Mouse (Mus musculus): Measurements from ENCODE around the gene Mr1. TPM values are rescaled to one million over a fixed set of nuclear protein-coding genes. Genes with fewer than 3 reads are reported as not detected.

Mr1 gene
- total and polyA plus RNA-seq, 3 experiments, result 0.09 to 3.6 (median 2.3) TPM

DNA sequence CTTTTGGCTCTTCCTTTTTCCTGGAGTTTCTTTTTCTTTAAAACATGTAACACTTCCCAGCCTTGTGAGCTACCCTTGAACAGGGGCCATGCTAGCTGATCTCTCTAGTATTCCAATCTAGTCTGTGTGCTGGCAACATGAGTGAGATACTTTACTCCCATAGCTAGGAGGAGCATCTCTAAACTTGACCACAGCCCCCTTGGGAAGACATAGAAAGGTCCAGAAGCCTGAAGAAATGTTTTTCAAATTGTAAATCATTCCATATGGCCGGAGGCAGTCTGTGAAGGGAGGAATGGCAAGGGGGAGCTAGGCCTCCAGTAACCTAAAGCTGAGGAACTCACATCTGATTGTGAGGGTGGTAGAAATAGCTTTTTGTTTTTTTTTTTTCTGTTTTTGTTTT is 55.9 kb downstream of the Mr1 start:
- Histone ChIP-seq H3K27me3 (ENCODE audit: insufficient read depth, low read length) (peaks cover 12% of the 10 kb centered on the region), H3K4me3 (ENCODE audit: low read depth, low read length) (no peak overlapping the region), H3K4me1 (ENCODE audit: insufficient read depth, low read depth, low read length) (peaks cover 51% of the 10 kb centered on the region), H3K9me3 (replicated peaks) (no peaks in the 10 kb centered on the region), H3K36me3 (replicated peaks) (no peaks in the 10 kb centered on the region)
- DNase-seq (ENCODE audit: low spot score) (no peak), ATAC-seq (ENCODE audit: extremely low read depth, insufficient number of reproducible peaks, low FRiP score, poor library complexity, severe bottlenecking) (no peak)
- TF ChIP-seq TAL1 (conservative IDR thresholded peaks at IDR 0.05; ENCODE audit: low read depth, low read length), result no peak
- no peak for TF ChIP-seq POLR2AphosphoS5 (IDR thresholded peaks at IDR 0.05; ENCODE audit: insufficient replicate concordance, low read depth, low read length)
- TF ChIP-seq CTCF (IDR thresholded peaks at IDR 0.05; ENCODE audit: low read depth, low read length), result no peak
- no peak for TF ChIP-seq GATA2 (IDR thresholded peaks at IDR 0.05; ENCODE audit: borderline replicate concordance, low read depth, low read length)
- TF ChIP-seq GATA1 (IDR thresholded peaks at IDR 0.05; ENCODE audit: borderline replicate concordance, low read length), result no peak

- Histone ChIP-seq H3K27me3 (ENCODE audit: insufficient read depth, low read length) (peaks cover 12% of the 10 kb centered on the region), H3K9me3 (replicated peaks) (no peaks in the 10 kb centered on the region), H3K4me1 (ENCODE audit: insufficient read depth, low read depth, low read length) (peaks cover 50% of the 10 kb centered on the region), H3K4me3 (ENCODE audit: low read depth, low read length) (no peak overlapping the region), H3K36me3 (replicated peaks) (no peaks in the 10 kb centered on the region)
- ATAC-seq (ENCODE audit: extremely low read depth, insufficient number of reproducible peaks, low FRiP score, poor library complexity, severe bottlenecking), result no peak
- TF ChIP-seq CTCF (IDR thresholded peaks at IDR 0.05; ENCODE audit: low read depth, low read length) (no peak), GATA1 (IDR thresholded peaks at IDR 0.05; ENCODE audit: borderline replicate concordance, low read length) (no peak), POLR2AphosphoS5 (IDR thresholded peaks at IDR 0.05; ENCODE audit: insufficient replicate concordance, low read depth, low read length) (no peak), GATA2 (IDR thresholded peaks at IDR 0.05; ENCODE audit: borderline replicate concordance, low read depth, low read length) (no peak), TAL1 (conservative IDR thresholded peaks at IDR 0.05; ENCODE audit: low read depth, low read length) (no peak)
- DNase-seq (ENCODE audit: low spot score), result no peak
Observed at GRCm38 (mm10) chr1:155090327-155090726, 56.3 kb downstream of the Mr1 start.

DNA sequence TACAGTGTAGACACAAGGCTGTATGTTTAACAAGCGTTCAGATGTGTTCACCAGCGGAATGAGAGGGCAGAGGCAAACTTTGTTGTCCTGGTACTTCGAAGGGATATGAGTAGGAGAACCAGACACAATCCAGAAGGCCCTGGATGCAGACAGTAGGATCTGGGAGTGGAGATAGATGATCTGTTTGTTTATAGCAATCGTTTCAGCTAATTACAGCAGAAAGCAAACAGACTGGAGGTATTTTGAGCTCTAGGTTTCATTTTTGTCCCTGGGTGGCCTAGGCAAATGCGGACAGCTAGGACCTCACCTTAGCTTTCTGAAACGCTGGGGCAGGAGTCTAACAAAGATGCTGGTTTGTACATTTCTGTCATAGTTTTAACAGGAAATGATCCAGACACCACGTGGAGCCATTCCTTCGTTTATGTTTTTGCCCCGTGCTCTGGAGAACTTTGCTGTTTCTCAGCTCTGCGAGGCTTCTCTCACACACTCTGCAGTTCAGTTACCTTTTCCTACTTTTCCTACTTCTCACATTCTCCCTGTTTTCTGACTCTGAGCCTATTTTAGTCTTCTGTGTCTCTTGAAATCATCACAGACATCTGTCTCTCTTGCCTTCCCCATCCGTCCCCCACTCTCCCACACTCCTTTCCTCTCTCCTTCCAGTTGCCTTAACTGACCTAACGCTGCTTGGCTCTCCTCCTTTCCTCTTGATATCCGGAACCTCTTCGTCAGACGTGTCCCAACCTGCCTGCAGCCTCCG is 57.6 kb downstream of the Mr1 start:
- no peak for ATAC-seq (ENCODE audit: extremely low read depth, insufficient number of reproducible peaks, low FRiP score, poor library complexity, severe bottlenecking)

DNA sequence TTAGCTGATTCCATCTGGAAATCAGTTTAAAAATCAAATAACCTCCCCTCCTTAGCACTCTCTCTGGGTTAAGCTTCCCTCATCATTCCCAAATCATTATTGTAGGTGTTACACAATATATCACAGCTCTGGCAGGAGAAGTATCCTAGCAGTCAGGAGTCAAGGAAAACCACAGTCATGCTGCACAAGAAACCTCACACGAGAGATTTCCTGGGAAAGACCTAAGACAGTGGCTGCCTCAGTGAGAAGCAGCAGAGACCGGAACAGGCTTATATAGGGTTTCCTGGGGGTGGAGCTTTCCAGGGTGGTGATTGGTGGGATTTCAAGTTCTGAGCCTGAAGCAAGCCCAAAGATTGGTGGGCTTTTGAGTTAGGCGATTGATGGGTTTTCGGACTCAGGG is 58.6 kb downstream of the Mr1 start:
- no peaks in the 10 kb centered on the region for H3K36me3 ChIP-seq (replicated peaks)
- peaks cover 68% of the 10 kb centered on the region for H3K4me1 ChIP-seq (ENCODE audit: insufficient read depth, low read depth, low read length)
- TF ChIP-seq TAL1 (conservative IDR thresholded peaks at IDR 0.05; ENCODE audit: low read depth, low read length) (no peak), GATA2 (IDR thresholded peaks at IDR 0.05; ENCODE audit: borderline replicate concordance, low read depth, low read length) (no peak), POLR2AphosphoS5 (IDR thresholded peaks at IDR 0.05; ENCODE audit: insufficient replicate concordance, low read depth, low read length) (no peak), GATA1 (IDR thresholded peaks at IDR 0.05; ENCODE audit: borderline replicate concordance, low read length) (no peak), CTCF (IDR thresholded peaks at IDR 0.05; ENCODE audit: low read depth, low read length) (no peak)
- H3K27me3 ChIP-seq (ENCODE audit: insufficient read depth, low read length), result peaks cover 14% of the 10 kb centered on the region
- H3K9me3 ChIP-seq (replicated peaks), result no peaks in the 10 kb centered on the region
- ATAC-seq (ENCODE audit: extremely low read depth, insufficient number of reproducible peaks, low FRiP score, poor library complexity, severe bottlenecking) (no peak), DNase-seq (ENCODE audit: low spot score) (no peak)
- H3K4me3 ChIP-seq (ENCODE audit: low read depth, low read length), result no peak overlapping the region

More for the DNA sequence above, 57.6 kb downstream of the Mr1 start:
- H3K4me3 ChIP-seq (ENCODE audit: low read depth, low read length), result no peak overlapping the region
- H3K27me3 ChIP-seq (ENCODE audit: insufficient read depth, low read length), result peaks cover 14% of the 10 kb centered on the region
- H3K36me3 ChIP-seq (replicated peaks), result no peaks in the 10 kb centered on the region
- H3K4me1 ChIP-seq (ENCODE audit: insufficient read depth, low read depth, low read length), result peaks cover 60% of the 10 kb centered on the region
- TF ChIP-seq CTCF (IDR thresholded peaks at IDR 0.05; ENCODE audit: low read depth, low read length) (no peak), GATA2 (IDR thresholded peaks at IDR 0.05; ENCODE audit: borderline replicate concordance, low read depth, low read length) (no peak), TAL1 (conservative IDR thresholded peaks at IDR 0.05; ENCODE audit: low read depth, low read length) (no peak), POLR2AphosphoS5 (IDR thresholded peaks at IDR 0.05; ENCODE audit: insufficient replicate concordance, low read depth, low read length) (no peak), GATA1 (IDR thresholded peaks at IDR 0.05; ENCODE audit: borderline replicate concordance, low read length) (no peak)
- no peak for DNase-seq (ENCODE audit: low spot score)
- H3K9me3 ChIP-seq (replicated peaks), result no peaks in the 10 kb centered on the region

GRCm38 (mm10) chr1:155086893-155087292 is 59.7 kb downstream of the Mr1 start:
- H3K36me3 ChIP-seq (replicated peaks), result no peaks in the 10 kb centered on the region
- no peak for TF ChIP-seq POLR2AphosphoS5 (IDR thresholded peaks at IDR 0.05; ENCODE audit: insufficient replicate concordance, low read depth, low read length)
- no peak for TF ChIP-seq CTCF (IDR thresholded peaks at IDR 0.05; ENCODE audit: low read depth, low read length)
- TF ChIP-seq TAL1 (conservative IDR thresholded peaks at IDR 0.05; ENCODE audit: low read depth, low read length), result no peak
- no peak for TF ChIP-seq GATA2 (IDR thresholded peaks at IDR 0.05; ENCODE audit: borderline replicate concordance, low read depth, low read length)
- no peak for TF ChIP-seq GATA1 (IDR thresholded peaks at IDR 0.05; ENCODE audit: borderline replicate concordance, low read length)
- ATAC-seq (ENCODE audit: extremely low read depth, insufficient number of reproducible peaks, low FRiP score, poor library complexity, severe bottlenecking) (peak; percentile 60), DNase-seq (ENCODE audit: low spot score) (no peak)
- H3K27me3 ChIP-seq (ENCODE audit: insufficient read depth, low read length), result peaks cover 22% of the 10 kb centered on the region
- H3K9me3 ChIP-seq (replicated peaks), result no peaks in the 10 kb centered on the region
- peaks cover 69% of the 10 kb centered on the region for H3K4me1 ChIP-seq (ENCODE audit: insufficient read depth, low read depth, low read length)
- H3K4me3 ChIP-seq (ENCODE audit: low read depth, low read length), result no peak overlapping the region

- TF ChIP-seq CTCF (IDR thresholded peaks at IDR 0.05; ENCODE audit: low read depth, low read length) (no peak), GATA2 (IDR thresholded peaks at IDR 0.05; ENCODE audit: borderline replicate concordance, low read depth, low read length) (no peak), POLR2AphosphoS5 (IDR thresholded peaks at IDR 0.05; ENCODE audit: insufficient replicate concordance, low read depth, low read length) (no peak), TAL1 (conservative IDR thresholded peaks at IDR 0.05; ENCODE audit: low read depth, low read length) (no peak), GATA1 (IDR thresholded peaks at IDR 0.05; ENCODE audit: borderline replicate concordance, low read length) (no peak)
- H3K4me1 ChIP-seq (ENCODE audit: insufficient read depth, low read depth, low read length), result peaks cover 69% of the 10 kb centered on the region
- H3K4me3 ChIP-seq (ENCODE audit: low read depth, low read length), result no peak overlapping the region
- no peaks in the 10 kb centered on the region for H3K9me3 ChIP-seq (replicated peaks)
- DNase-seq (ENCODE audit: low spot score) (no peak), ATAC-seq (ENCODE audit: extremely low read depth, insufficient number of reproducible peaks, low FRiP score, poor library complexity, severe bottlenecking) (no peak)
- H3K27me3 ChIP-seq (ENCODE audit: insufficient read depth, low read length), result peaks cover 22% of the 10 kb centered on the region
- H3K36me3 ChIP-seq (replicated peaks), result no peaks in the 10 kb centered on the region
Observed at GRCm38 (mm10) chr1:155086416-155086815, 60.2 kb downstream of the Mr1 start.

All from G1E (cell line).